Mouse (Mus musculus) CH12.LX (cell line): ENCODE data around the gene Tmem150a.

Experiments
- CTCF ChIP-seq, 2 experiments: IDR thresholded peaks in 1 of 2; conservative IDR thresholded peaks in 1 of 2; 2 replicates each; pipeline ENCODE4 v1.5.1; 2011 to 2012; ENCODE audit warnings: low read depth in 2 of 2, low read length in 2 of 2, improper control_type of control experiment in 1 of 2, inconsistent platforms in 1 of 2, mild to moderate bottlenecking in 1 of 2, moderate library complexity in 1 of 2
- E2F4 ChIP-seq: IDR thresholded peaks from 2 replicates; pipeline ENCODE4 v1.6.1; 2011; ENCODE audit warnings: low read depth, low read length, improper control_type of control experiment; ENCODE audit not compliant: insufficient replicate concordance
- EP300 ChIP-seq: IDR thresholded peaks from 2 replicates; pipeline ENCODE4 v1.6.1; 2011; ENCODE audit warnings: low read length, improper control_type of control experiment
- HCFC1 ChIP-seq: IDR thresholded peaks from 2 replicates; pipeline ENCODE4 v1.6.1; 2012; ENCODE audit warnings: low read depth, mild to moderate bottlenecking, inconsistent platforms, low read length, improper control_type of control experiment
- MAX ChIP-seq: IDR thresholded peaks from 2 replicates; pipeline ENCODE4 v1.6.1; 2011; ENCODE audit warnings: low read length, improper control_type of control experiment
- ZC3H11A ChIP-seq: IDR thresholded peaks from 2 replicates; pipeline ENCODE4 v1.6.1; 2012; ENCODE audit warnings: low read depth, mild to moderate bottlenecking, inconsistent platforms, low read length, improper control_type of control experiment
- ZNF384 ChIP-seq: IDR thresholded peaks from 2 replicates; pipeline ENCODE4 v1.6.1; 2012; ENCODE audit warnings: low read depth, low read length, improper control_type of control experiment, inconsistent platforms

DNA sequence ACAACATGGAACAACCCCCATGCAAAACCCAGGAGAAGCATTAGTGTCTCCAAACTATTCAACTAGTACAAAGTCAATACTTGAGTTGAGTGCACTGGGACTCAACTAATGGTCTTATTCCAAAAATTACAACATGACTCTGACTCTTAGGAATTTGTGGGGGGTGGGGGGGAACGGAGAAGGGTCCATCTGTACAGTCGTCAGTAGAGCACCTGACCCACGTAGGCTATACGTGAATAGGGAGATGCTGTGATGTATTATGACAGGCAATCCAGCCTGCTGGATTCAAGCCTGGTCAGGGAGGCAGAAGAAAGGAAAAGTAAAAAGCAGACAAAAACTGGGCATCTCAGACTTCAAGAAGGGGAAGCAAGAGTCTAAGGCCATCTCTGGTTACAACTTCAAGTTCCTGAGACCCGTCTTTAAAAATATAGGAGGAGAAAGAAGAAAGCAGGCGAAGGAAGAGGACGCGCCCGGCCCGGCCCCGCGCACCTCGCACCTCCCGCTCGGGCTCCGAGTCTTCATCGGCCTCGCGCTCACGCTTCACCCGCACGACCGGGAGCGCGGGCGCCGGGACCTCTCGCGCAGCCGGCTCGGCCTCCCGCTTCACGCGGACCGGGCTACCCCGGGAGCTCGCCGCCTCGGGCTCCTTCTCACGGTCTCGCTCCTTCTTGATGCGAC lies 10.7 kb upstream of the Tmem150a start:
- no peak; the same call in 1 of the 2 replicates for TF ChIP-seq MAX
- TF ChIP-seq ZNF384: no peak
- TF ChIP-seq ZC3H11A: no peak
- no peak for TF ChIP-seq CTCF (conservative IDR thresholded peaks at IDR 0.05 in 1 of 2, IDR thresholded peaks at IDR 0.05 in 1 of 2; ENCODE audit: low read depth in 2 of 2, low read length in 2 of 2)
- TF ChIP-seq EP300: no peak
- TF ChIP-seq E2F4: no peak
- no peak for TF ChIP-seq HCFC1
